Mouse (Mus musculus) hindbrain, postnatal 0 days (tissue): ENCODE measurements around the gene Hsd17b12. TPM values are rescaled to one million over a fixed set of nuclear protein-coding genes. Genes with fewer than 3 reads are reported as not detected.

Experiments used
- ATAC-seq: fragments of 200-750 bp; cut with Nextera tagmentation; 2 replicates; pipeline ENCODE4 v1.8.0; 2017; ENCODE audit warnings: mild to moderate bottlenecking, moderate TSS enrichment, moderate library complexity
- DNase-seq: peaks from one replicate; pipeline ENCODE4 v3.0.0-alpha.2; 2015; ENCODE audit warnings: low spot score
- H3K27ac ChIP-seq: fragments of 300-500 bp; sonication (generic); 2 replicates; pipeline ENCODE4 v1.5.1; 2014; ENCODE audit warnings: mild to moderate bottlenecking
- H3K27me3 ChIP-seq: fragments of 300-500 bp; sonication (generic); 2 replicates; pipeline ENCODE4 v1.6.1; 2014; ENCODE audit warnings: low read length, mixed read lengths; ENCODE audit not compliant: insufficient read depth
- H3K36me3 ChIP-seq: fragments of 300-500 bp; sonication (generic); 2 replicates; pipeline ENCODE4 v1.6.1; 2014; ENCODE audit warnings: low read length, mixed read lengths; ENCODE audit not compliant: insufficient read depth
- H3K4me1 ChIP-seq: fragments of 300-500 bp; sonication (generic); 2 replicates; pipeline ENCODE4 v1.6.1; 2014; ENCODE audit warnings: antibody characterized with exemption, low read length, mixed read lengths; ENCODE audit not compliant: insufficient read depth
- H3K4me2 ChIP-seq: fragments of 300-500 bp; sonication (generic); 2 replicates; pipeline ENCODE4 v1.6.1; 2014; ENCODE audit warnings: low read depth, mild to moderate bottlenecking, low read length, moderate library complexity, mixed read lengths
- H3K4me3 ChIP-seq: fragments of 300-500 bp; sonication (generic); 2 replicates; pipeline ENCODE4 v1.5.1; 2014; ENCODE audit warnings: low read length
- H3K9ac ChIP-seq: fragments of 300-500 bp; sonication (generic); replicated peaks from 2 replicates; pipeline ENCODE4 v1.6.1; 2014; ENCODE audit warnings: mild to moderate bottlenecking, low read length, moderate library complexity, mixed read lengths
- H3K9me3 ChIP-seq: fragments of 300-500 bp; sonication (generic); 2 replicates; pipeline ENCODE4 v1.6.1; 2016; ENCODE audit warnings: low read length, mixed read lengths
- CTCF ChIP-seq: IDR thresholded peaks from 2 replicates; pipeline ENCODE4 v1.5.1; 2016; ENCODE audit warnings: antibody characterized with exemption, control low read depth, low read depth
- WGBS: fragments of 180-500 bp; shearing (Covaris S2); extraction: QIAGEN DNeasy Blood & Tissue Kit; methylation state at CpG from one replicate; pipeline ENCODE4 v1.1.7; 2014; 5-methylcytosine and 5-hydroxymethylcytosine counted together
- polyA plus RNA-seq: library from polyadenylated mRNA; unstranded; fragments of >200 nt; fragmentation: Nextera tagmentation; extraction: Ambion mirVana; gene quantifications from 2 replicates; pipeline ENCODE4 v1.2.1, GENCODE M21; 2015
- total RNA-seq: library from RNA; depleted of rRNA; stranded (reverse); fragments of >200 nt; gene quantifications from 2 replicates; pipeline ENCODE4 v1.2.3, GENCODE M21; 2014

Hsd17b12 gene
- total and polyA plus RNA-seq, 2 experiments from 2014 or later, result 50.9 to 154 TPM

- Histone ChIP-seq H3K36me3 (no peaks in the 10 kb centered on the region), H3K27ac (no peak overlapping the region), H3K9me3 (no peaks in the 10 kb centered on the region), H3K4me2 (no peak overlapping the region), H3K9ac (no peak overlapping the region), H3K4me1 (0 out of 2 replicates have a peak, but pooled peaks cover 3% of the 10 kb centered on the region), H3K27me3 (no peaks in the 10 kb centered on the region), H3K4me3 (no peak overlapping the region)
- ATAC-seq (peak; percentile 82), DNase-seq (peak; percentile 80)
- TF ChIP-seq CTCF, result peak; percentile 88
Measured at GRCm38 (mm10) chr2:94054813-94055212, 103.0 kb downstream of the Hsd17b12 start.

- DNase-seq, result no peak
- H3K9ac ChIP-seq, result no peak overlapping the region
- no peaks in the 10 kb centered on the region for H3K36me3 ChIP-seq
- 82% methylated on average over 5 of the region's 5 CpGs for WGBS
- H3K4me3 ChIP-seq, result no peak overlapping the region
- peaks cover 21% of the 10 kb centered on the region; the same call in 1 of the 2 replicates for H3K4me1 ChIP-seq
- TF ChIP-seq CTCF, result no peak
- H3K27ac ChIP-seq, result no peak overlapping the region
- H3K27me3 ChIP-seq, result no peaks in the 10 kb centered on the region
- ATAC-seq, result no peak
- H3K4me2 ChIP-seq, result no peak overlapping the region
- H3K9me3 ChIP-seq, result no peaks in the 10 kb centered on the region
Measured at GRCm38 (mm10) chr2:94051952-94052351, 105.8 kb downstream of the Hsd17b12 start.

DNA sequence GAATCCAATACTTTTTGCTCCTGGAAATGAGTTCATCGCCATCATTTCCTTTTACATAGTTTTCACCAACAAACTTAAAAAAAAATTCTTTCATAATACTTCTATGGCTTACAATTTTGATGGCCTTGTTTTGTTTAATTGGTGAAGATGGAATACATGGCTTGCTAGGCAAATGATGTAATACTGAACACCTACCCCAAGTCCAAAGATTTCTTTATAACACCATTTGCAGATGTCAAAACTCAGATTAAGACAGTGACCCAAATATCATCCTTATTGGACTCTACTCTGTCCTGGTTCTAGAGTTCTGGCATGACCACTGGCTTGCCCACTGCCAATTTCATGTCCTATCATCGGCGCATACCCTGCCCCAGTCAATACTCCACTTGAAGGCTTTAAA lies 106.9 kb downstream of the Hsd17b12 start:
- peaks cover 21% of the 10 kb centered on the region; the same call in 1 of the 2 replicates for H3K4me1 ChIP-seq
- no peaks in the 10 kb centered on the region for H3K27me3 ChIP-seq
- no peak overlapping the region for H3K4me2 ChIP-seq
- H3K36me3 ChIP-seq, result no peaks in the 10 kb centered on the region
- H3K27ac ChIP-seq, result no peak overlapping the region
- H3K9me3 ChIP-seq, result no peaks in the 10 kb centered on the region
- ATAC-seq (no peak), DNase-seq (no peak)
- H3K9ac ChIP-seq, result no peak overlapping the region
- H3K4me3 ChIP-seq, result no peak overlapping the region
- WGBS, result over 99% methylated on average over 3 of the region's 3 CpGs
- no peak for TF ChIP-seq CTCF

DNA sequence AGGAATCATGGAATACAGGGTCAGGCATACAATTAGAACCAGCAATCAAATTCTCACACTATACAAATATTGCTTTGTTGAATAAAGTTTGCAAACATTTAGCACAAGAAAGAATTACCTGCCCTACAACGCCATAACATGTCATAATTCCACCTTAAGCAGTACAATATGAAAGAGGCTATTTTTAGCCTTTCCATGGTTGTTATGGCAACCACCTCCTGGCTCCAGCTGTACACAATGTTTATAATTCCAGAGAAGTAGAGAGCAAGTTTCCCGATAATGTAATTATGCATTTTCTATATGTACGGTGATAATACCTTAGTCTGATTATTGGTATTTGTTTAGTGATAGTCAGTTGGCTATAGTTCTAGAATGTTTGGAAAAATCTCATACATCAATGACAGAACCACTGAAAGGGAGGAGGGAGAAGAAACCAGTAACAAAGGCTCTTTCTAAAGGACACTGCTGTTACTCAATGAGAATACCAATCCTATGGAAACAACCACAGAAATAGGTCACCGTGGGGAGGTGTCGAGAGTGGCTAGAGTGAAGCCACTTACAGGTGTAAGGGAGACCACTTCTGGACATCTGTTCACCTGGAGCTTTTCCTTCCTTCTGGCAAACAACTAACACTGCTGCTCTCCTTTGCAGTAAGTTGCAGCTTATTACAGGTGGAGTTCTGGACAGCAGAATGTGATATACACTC lies 108.1 kb downstream of the Hsd17b12 start:
- DNase-seq, result peak; percentile 65
- Histone ChIP-seq H3K9ac (no peak overlapping the region), H3K4me1 (peaks cover 25% of the 10 kb centered on the region), H3K4me2 (peak overlapping the region; percentile 24; the same call in 1 of the 2 replicates), H3K4me3 (no peak overlapping the region), H3K27me3 (no peaks in the 10 kb centered on the region), H3K27ac (peak overlapping the region; percentile 73), H3K9me3 (no peaks in the 10 kb centered on the region), H3K36me3 (no peaks in the 10 kb centered on the region)
- WGBS, result 41% methylated on average over 5 of the region's 5 CpGs
- peak; percentile 66; the same call in 1 of the 2 replicates for ATAC-seq
- TF ChIP-seq CTCF, result no peak

DNA sequence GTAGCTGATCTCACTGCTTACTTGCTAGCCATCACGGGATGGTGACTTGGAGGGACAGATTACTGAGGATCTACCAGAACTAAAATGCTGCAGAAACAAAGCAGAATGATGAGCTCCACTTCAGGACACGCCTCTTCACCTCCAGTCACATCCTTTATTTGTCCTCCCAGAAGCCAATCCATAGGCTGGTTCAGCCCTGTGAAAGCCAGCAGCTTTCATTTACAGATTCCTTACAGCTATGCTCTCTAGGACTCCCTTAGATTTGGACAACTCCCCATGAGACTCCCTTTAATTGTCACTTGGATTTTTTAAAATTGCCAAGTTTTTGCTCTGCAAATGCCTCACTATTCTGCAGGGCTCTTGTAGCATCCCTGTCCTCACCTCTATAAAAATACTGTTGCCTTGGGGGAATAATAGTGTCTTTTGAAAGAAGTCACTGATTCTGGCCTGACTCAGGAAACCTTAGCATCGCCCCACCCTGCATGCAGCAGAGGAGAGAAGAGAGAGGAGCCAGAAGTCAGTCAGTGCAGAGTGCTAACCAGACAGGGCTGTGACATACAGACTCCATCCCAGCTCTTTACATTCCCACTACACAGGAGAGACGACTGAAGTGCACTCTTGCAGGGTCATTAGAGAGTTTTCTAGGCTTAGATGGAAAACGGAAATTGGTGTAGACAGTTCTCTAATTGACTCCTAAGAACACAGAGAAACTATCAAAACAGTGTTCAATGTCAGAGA lies 108.9 kb downstream of the Hsd17b12 start:
- Histone ChIP-seq H3K4me2 (peak overlapping the region; percentile 24; the same call in 1 of the 2 replicates), H3K27me3 (no peaks in the 10 kb centered on the region), H3K9me3 (no peaks in the 10 kb centered on the region)

GRCm38 (mm10) chr2:94048271-94048670 lies 109.5 kb downstream of the Hsd17b12 start:
- H3K27me3 ChIP-seq, result no peaks in the 10 kb centered on the region
- H3K4me3 ChIP-seq, result no peak overlapping the region
- peak overlapping the region; percentile 73 for H3K27ac ChIP-seq
- no peaks in the 10 kb centered on the region for H3K9me3 ChIP-seq
- no peak for ATAC-seq
- H3K4me1 ChIP-seq, result peaks cover 25% of the 10 kb centered on the region
- H3K4me2 ChIP-seq, result no peak overlapping the region
- 20% methylated on average over 1 of the region's 1 CpGs for WGBS
- TF ChIP-seq CTCF, result no peak
- no peaks in the 10 kb centered on the region for H3K36me3 ChIP-seq
- peak; percentile 48 for DNase-seq
- H3K9ac ChIP-seq, result no peak overlapping the region

More for the DNA sequence above, 108.9 kb downstream of the Hsd17b12 start:
- ATAC-seq, result no peak
- Histone ChIP-seq H3K27ac (peak overlapping the region; percentile 73), H3K9ac (no peak overlapping the region), H3K36me3 (no peaks in the 10 kb centered on the region), H3K4me1 (peaks cover 25% of the 10 kb centered on the region), H3K4me3 (no peak overlapping the region)
- no peak for TF ChIP-seq CTCF
- DNase-seq, result peak; percentile 21
- 49% methylated on average over 5 of the region's 5 CpGs for WGBS
